Mouse (Mus musculus): ENCODE measurements around the gene Fbxo41.
"Not testable (repeated sequence)": the region's sequence is repeated elsewhere in the genome, so short reads cannot be mapped to it uniquely, and the experiment has no call there.

Gene Fbxo41

GRCm38 (mm10) chr6:85490252-85490651, 12.5 kb downstream of the Fbxo41 start:
- DNase-seq, result no peak

- DNase-seq, result no peak
These were observed 13.1 kb downstream of the Fbxo41 start for GRCm38 (mm10) chr6:85489717-85490116.

GRCm38 (mm10) chr6:85488510-85488909, 14.3 kb downstream of the Fbxo41 start:
- DNase-seq, result no peak

- DNase-seq, result no peak
These were observed 17.1 kb downstream of the Fbxo41 start for GRCm38 (mm10) chr6:85485738-85486137.

GRCm38 (mm10) chr6:85483843-85484721, 18.7 kb downstream of the Fbxo41 start:
- no peak for DNase-seq

- DNase-seq, result no peak
These were observed 22.1 kb downstream of the Fbxo41 start for GRCm38 (mm10) chr6:85480685-85481084.

- DNase-seq, result no peak
These were observed 22.8 kb downstream of the Fbxo41 start for GRCm38 (mm10) chr6:85479979-85480378.

- no peak for DNase-seq
These were observed 24.4 kb downstream of the Fbxo41 start for GRCm38 (mm10) chr6:85478416-85478815.

- DNase-seq, result no peak
These were observed 25.4 kb downstream of the Fbxo41 start for GRCm38 (mm10) chr6:85477366-85477917.

- no peak for DNase-seq
These were observed 27.2 kb downstream of the Fbxo41 start for GRCm38 (mm10) chr6:85475581-85475980.

GRCm38 (mm10) chr6:85472542-85472941, 30.3 kb downstream of the Fbxo41 start:
- no peak for DNase-seq

- no peak for DNase-seq
These were observed 30.8 kb downstream of the Fbxo41 start for GRCm38 (mm10) chr6:85471962-85472361.

GRCm38 (mm10) chr6:85469660-85470430, 32.9 kb downstream of the Fbxo41 start:
- DNase-seq, result no peak

- DNase-seq, result no peak
These were observed 37.4 kb downstream of the Fbxo41 start for GRCm38 (mm10) chr6:85465381-85465780.

- DNase-seq, result no peak
These were observed 43.2 kb downstream of the Fbxo41 start for GRCm38 (mm10) chr6:85459621-85460020.

GRCm38 (mm10) chr6:85452816-85453215, 50.0 kb downstream of the Fbxo41 start:
- DNase-seq, result no peak

GRCm38 (mm10) chr6:85452411-85452665, 50.5 kb downstream of the Fbxo41 start:
- no peak for DNase-seq

- DNase-seq, result peak; percentile 98
These were observed 51.0 kb downstream of the Fbxo41 start, which contains the start of gene Pradc1 for GRCm38 (mm10) chr6:85451664-85452410. TSS of gene Pradc1 (minus strand) at chr6:85451970.

GRCm38 (mm10) chr6:85450697-85451663, 51.8 kb downstream of the Fbxo41 start, which contains the start of gene Cct7:
TSS of gene Cct7 (plus strand) at chr6:85451514.
- DNase-seq, result peak; percentile 100

GRCm38 (mm10) chr6:85450140-85450539, 52.7 kb downstream of the Fbxo41 start:
- not testable (repeated sequence) for DNase-seq

- DNase-seq, result no peak
These were observed 55.4 kb downstream of the Fbxo41 start for GRCm38 (mm10) chr6:85447351-85447750.

- DNase-seq, result no peak
These were observed 57.5 kb downstream of the Fbxo41 start for GRCm38 (mm10) chr6:85445286-85445685.
